Mouse (Mus musculus) heart, embryonic 14.5 days (tissue): ENCODE measurements at regions not wholly inside any gene's neighbourhood (a gene's known extent, or its start where the extent isn't known, plus 50 kb on each side); places are given as distances from the start of the nearest gene placed in this dataset.

Experiments used
- ATAC-seq: fragments of 200-750 bp; cut with Nextera tagmentation; 2 replicates; pipeline ENCODE4 v1.8.0; 2017; ENCODE audit warnings: low read depth, moderate TSS enrichment; ENCODE audit not compliant: insufficient number of reproducible peaks, insufficient read depth, low FRiP score
- H3K27ac ChIP-seq, 2 experiments: fragments of 200-500 bp in 1 of 2; fragments of 300-500 bp in 1 of 2; sonication (generic) in 1 of 2; replicated peaks in 1 of 2; 2 replicates each; pipeline ENCODE4 v1.5.1; 2012 to 2014; ENCODE audit warnings: low read depth in 2 of 2, low read length in 2 of 2, control low read depth in 1 of 2, mild to moderate bottlenecking in 1 of 2, mixed read lengths in 1 of 2; ENCODE audit not compliant: control insufficient read depth in 1 of 2, insufficient read depth in 1 of 2
- H3K27me3 ChIP-seq: fragments of 300-500 bp; sonication (generic); 2 replicates; pipeline ENCODE4 v1.6.1; 2014; ENCODE audit warnings: mild to moderate bottlenecking, low read length, control low read depth; ENCODE audit not compliant: control insufficient read depth, insufficient read depth
- H3K36me3 ChIP-seq: fragments of 300-500 bp; sonication (generic); 2 replicates; pipeline ENCODE4 v1.6.1; 2014; ENCODE audit warnings: mild to moderate bottlenecking, control low read depth, low read length, mixed read lengths; ENCODE audit not compliant: control insufficient read depth, insufficient read depth
- H3K4me1 ChIP-seq, 2 experiments: fragments of 200-500 bp in 1 of 2; fragments of 300-500 bp in 1 of 2; sonication (generic) in 1 of 2; 2 replicates each; pipeline ENCODE4 v1.6.1; 2012 to 2014; ENCODE audit warnings: low read length in 2 of 2, control low read depth in 1 of 2, mixed read lengths in 1 of 2; ENCODE audit not compliant: control insufficient read depth in 2 of 2, insufficient read depth in 2 of 2
- H3K4me2 ChIP-seq: fragments of 300-500 bp; sonication (generic); 2 replicates; pipeline ENCODE4 v1.6.1; 2014; ENCODE audit warnings: mild to moderate bottlenecking, low read length
- H3K4me3 ChIP-seq, 2 experiments: fragments of 200-500 bp in 1 of 2; fragments of 300-500 bp in 1 of 2; sonication (generic) in 1 of 2; 2 replicates each; pipeline ENCODE4 v1.5.1; 2012 to 2014; ENCODE audit warnings: low read length in 2 of 2, mild to moderate bottlenecking in 2 of 2, control low read depth in 1 of 2, low read depth in 1 of 2, moderate library complexity in 1 of 2; ENCODE audit not compliant: control insufficient read depth in 1 of 2, insufficient read depth in 1 of 2
- H3K9ac ChIP-seq: fragments of 300-500 bp; sonication (generic); 2 replicates; pipeline ENCODE4 v1.6.1; 2014; ENCODE audit warnings: mild to moderate bottlenecking, low read length
- H3K9me3 ChIP-seq: fragments of 300-500 bp; sonication (generic); 2 replicates; pipeline ENCODE4 v1.6.1; 2016; ENCODE audit warnings: low read length, control low read depth; ENCODE audit not compliant: control insufficient read depth
- WGBS: fragments of 180-500 bp; shearing (Covaris S2); extraction: QIAGEN DNeasy Blood & Tissue Kit; methylation state at CpG from one replicate; pipeline ENCODE4 v1.1.7; 2014; 5-methylcytosine and 5-hydroxymethylcytosine counted together

- 34% methylated on average over 1 of the region's 1 CpGs for WGBS
- Histone ChIP-seq H3K4me2 (no peak overlapping the region), H3K4me3 (no peak overlapping the region), H3K9me3 (no peaks in the 10 kb centered on the region), H3K27me3 (no peaks in the 10 kb centered on the region), H3K4me1 (peaks cover 0 to 8% of the 10 kb centered on the region in 2 experiments; a peak in 2 of 4 replicates), H3K9ac (no peak overlapping the region), H3K27ac (no peak overlapping the region), H3K36me3 (no peaks in the 10 kb centered on the region)
- no peak for ATAC-seq
Measured at GRCm38 (mm10) chr16:9215131-9215530, 385.2 kb downstream of the 1810013L24Rik start.

DNA sequence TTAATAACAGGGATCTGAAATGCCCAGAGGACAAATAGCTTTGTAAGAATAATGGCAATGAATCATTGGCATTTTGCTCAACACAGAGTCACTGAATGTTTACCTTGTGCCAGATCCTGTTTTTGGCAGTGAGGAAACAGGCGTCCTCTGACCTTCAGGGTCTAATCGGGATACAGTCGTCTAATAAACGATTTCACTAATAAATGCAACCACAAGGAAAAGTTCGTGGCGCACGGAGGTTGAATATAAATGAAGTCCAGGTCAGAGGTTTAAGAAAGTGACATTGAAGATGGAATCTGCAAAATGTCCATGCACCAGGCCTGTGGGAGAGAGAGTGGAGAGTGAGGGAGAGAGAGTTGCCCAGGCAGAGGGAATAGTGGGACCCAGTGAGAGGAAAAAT is 387.5 kb downstream of the 1810013L24Rik start:
- no peak overlapping the region for H3K4me2 ChIP-seq
- no peaks in the 10 kb centered on the region for H3K4me1 ChIP-seq
- H3K9ac ChIP-seq: no peak overlapping the region
- no peak overlapping the region for H3K27ac ChIP-seq
- no peaks in the 10 kb centered on the region for H3K36me3 ChIP-seq
- no peaks in the 10 kb centered on the region for H3K9me3 ChIP-seq
- H3K4me3 ChIP-seq: no peak overlapping the region
- no peaks in the 10 kb centered on the region for H3K27me3 ChIP-seq
- 86% methylated on average over 7 of the region's 7 CpGs for WGBS
- no peak for ATAC-seq

DNA sequence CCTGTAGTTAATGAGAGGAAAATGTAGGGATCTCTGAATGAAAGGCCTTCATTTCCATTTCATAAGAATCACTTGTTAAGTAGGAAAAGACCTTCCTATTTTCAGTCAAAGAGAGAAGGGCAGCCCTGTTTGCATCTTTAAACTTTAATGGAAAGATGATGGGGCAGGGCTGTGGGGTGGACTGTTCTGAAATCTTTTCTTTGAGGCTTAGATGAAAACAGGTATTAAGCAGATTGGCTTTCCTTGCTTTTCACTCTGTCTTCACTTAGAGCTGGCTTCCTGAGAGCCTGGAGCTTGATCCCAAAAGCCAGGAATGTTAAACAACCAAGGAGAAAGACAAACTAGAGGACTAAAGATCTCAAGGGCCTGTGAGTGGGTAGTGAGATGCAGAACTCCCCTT is 400.3 kb downstream of the 1810013L24Rik start:
- H3K9me3 ChIP-seq: no peaks in the 10 kb centered on the region
- H3K36me3 ChIP-seq: no peaks in the 10 kb centered on the region
- H3K27ac ChIP-seq: no peak overlapping the region
- no peak overlapping the region for H3K4me3 ChIP-seq
- H3K27me3 ChIP-seq: no peaks in the 10 kb centered on the region
- no peak overlapping the region for H3K9ac ChIP-seq
- H3K4me2 ChIP-seq: no peak overlapping the region
- H3K4me1 ChIP-seq: no peaks in the 10 kb centered on the region
- no peak for ATAC-seq

DNA sequence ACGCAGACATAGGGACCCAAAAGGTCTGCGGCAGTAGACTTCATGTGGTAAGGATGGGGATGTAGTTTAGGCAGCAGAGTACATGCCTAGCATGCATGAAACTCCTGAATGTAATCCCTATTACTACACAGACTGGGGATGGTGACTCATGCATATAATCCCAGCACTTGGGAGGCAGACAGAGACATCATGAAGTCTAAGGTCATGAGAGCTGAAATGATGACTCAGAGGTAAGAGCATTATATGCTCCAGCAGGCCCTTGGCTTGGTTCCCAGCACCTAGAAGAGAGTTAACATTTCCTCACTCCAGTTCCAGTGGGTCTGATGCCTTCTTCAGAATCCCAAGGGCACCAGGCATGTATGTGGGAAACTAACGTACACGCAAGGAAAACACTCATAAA is 412.2 kb downstream of the 1810013L24Rik start:
- 93% methylated on average over 4 of the region's 4 CpGs for WGBS
- no peak for ATAC-seq
- no peaks in the 10 kb centered on the region for H3K27me3 ChIP-seq
- H3K4me3 ChIP-seq: no peak overlapping the region
- H3K9me3 ChIP-seq: peaks cover 9% of the 10 kb centered on the region; the same call in 1 of the 2 replicates
- H3K4me2 ChIP-seq: no peak overlapping the region
- H3K9ac ChIP-seq: no peak overlapping the region
- H3K27ac ChIP-seq: no peak overlapping the region
- no peaks in the 10 kb centered on the region for H3K36me3 ChIP-seq
- H3K4me1 ChIP-seq: no peaks in the 10 kb centered on the region

GRCm38 (mm10) chr16:9247198-9247597 is 417.3 kb downstream of the 1810013L24Rik start:
- H3K27me3 ChIP-seq: no peaks in the 10 kb centered on the region

DNA sequence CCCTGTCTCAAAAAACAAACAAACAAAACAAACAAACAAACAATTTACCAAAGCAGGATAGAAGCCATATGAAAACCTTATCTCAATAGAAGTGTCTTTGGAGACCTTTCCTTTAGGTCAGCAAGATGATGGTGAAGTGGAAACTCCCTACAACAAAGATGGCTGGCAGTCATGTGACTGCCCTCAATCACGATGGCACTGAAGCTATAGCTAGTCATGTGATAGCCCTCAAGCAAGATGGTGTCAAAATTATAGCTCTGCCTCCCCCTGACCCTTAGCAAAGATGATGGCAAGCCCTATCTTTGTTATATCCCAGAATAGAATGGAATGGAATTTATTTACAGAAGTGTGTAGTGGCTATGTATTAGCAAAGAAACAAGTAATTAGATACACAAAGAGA is 423.2 kb downstream of the 1810013L24Rik start:
- ATAC-seq: no peak
- Histone ChIP-seq H3K27me3 (no peaks in the 10 kb centered on the region), H3K4me1 (no peaks in the 10 kb centered on the region), H3K4me2 (no peak overlapping the region), H3K9me3 (no peaks in the 10 kb centered on the region), H3K36me3 (no peaks in the 10 kb centered on the region), H3K27ac (no peak overlapping the region), H3K4me3 (no peak overlapping the region), H3K9ac (no peak overlapping the region)
- WGBS: 63% methylated on average over 1 of the region's 1 CpGs

More at GRCm38 (mm10) chr16:9247198-9247597, 417.3 kb downstream of the 1810013L24Rik start:
- Histone ChIP-seq H3K36me3 (no peaks in the 10 kb centered on the region), H3K4me2 (no peak overlapping the region), H3K9me3 (no peaks in the 10 kb centered on the region), H3K4me1 (no peaks in the 10 kb centered on the region), H3K27ac (no peak overlapping the region), H3K9ac (no peak overlapping the region), H3K4me3 (no peak overlapping the region)
- 50% methylated on average over 3 of the region's 3 CpGs for WGBS
- no peak for ATAC-seq

DNA sequence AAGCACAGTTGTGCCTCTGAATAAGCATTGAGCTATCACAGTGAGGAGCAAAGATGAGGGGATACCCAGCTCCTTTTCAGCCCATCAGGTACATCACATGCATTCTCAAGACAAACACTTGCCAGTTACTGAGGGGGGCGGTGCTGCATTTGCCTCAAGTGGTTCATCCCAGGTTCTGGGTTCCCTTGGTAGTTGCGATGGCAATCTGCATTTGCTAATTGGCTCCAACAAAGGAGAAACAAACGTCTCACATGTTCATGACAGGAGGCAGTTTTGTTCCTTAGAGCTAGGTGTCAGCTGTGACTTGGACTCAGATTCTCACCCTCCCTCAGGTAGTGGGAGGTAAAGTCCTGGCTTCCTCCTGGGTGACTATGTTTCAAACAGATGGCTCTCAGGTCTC is 425.5 kb downstream of the 1810013L24Rik start:
- H3K9me3 ChIP-seq: no peaks in the 10 kb centered on the region
- H3K27me3 ChIP-seq: no peaks in the 10 kb centered on the region
- no peak overlapping the region for H3K4me2 ChIP-seq
- no peak for ATAC-seq
- H3K4me1 ChIP-seq: no peaks in the 10 kb centered on the region
- no peaks in the 10 kb centered on the region for H3K36me3 ChIP-seq
- whole genome bisulfite sequencing: 43% methylated on average over 3 of the region's 3 CpGs
- no peak overlapping the region for H3K4me3 ChIP-seq
- no peak overlapping the region for H3K27ac ChIP-seq
- no peak overlapping the region for H3K9ac ChIP-seq

DNA sequence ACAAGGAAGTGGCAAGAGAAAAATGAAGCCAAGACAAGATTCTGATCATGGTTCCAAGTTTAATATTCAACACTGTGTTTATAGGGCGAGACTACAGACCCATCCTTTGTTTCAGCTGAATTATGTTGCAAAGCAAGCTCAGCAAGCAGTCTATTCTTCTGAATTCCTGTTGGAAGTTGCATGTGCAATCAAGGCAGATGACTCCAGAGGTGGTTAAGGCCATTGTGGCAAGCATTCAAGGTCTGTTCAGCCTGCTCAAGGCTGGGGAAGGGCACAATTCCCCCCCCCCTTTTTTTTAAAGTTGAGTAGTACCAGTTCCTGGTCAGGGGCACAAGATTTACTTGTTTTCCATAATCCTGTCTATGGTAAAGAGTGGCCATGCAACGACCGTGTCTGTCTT is 431.1 kb downstream of the 1810013L24Rik start:
- no peak overlapping the region for H3K9ac ChIP-seq
- H3K4me2 ChIP-seq: no peak overlapping the region
- ATAC-seq: no peak

More for the DNA sequence above, 431.1 kb downstream of the 1810013L24Rik start:
- Histone ChIP-seq H3K36me3 (no peaks in the 10 kb centered on the region), H3K4me3 (no peak overlapping the region), H3K9me3 (no peaks in the 10 kb centered on the region), H3K27ac (no peak overlapping the region), H3K27me3 (no peaks in the 10 kb centered on the region), H3K4me1 (no peaks in the 10 kb centered on the region)
- WGBS: 75% methylated on average over 3 of the region's 3 CpGs
